Mouse (Mus musculus) heart, embryonic 14.5 days (tissue): ENCODE results near the gene Kcnk13. TPM values are rescaled to one million over a fixed set of nuclear protein-coding genes. Genes with fewer than 3 reads are reported as not detected.

Experiments
- ATAC-seq: fragments of 200-750 bp; cut with Nextera tagmentation; 2 replicates; pipeline ENCODE4 v1.8.0; 2017; ENCODE audit warnings: low read depth, moderate TSS enrichment; ENCODE audit not compliant: insufficient number of reproducible peaks, insufficient read depth, low FRiP score
- H3K27ac ChIP-seq, 2 experiments: fragments of 200-500 bp in 1 of 2; fragments of 300-500 bp in 1 of 2; sonication (generic) in 1 of 2; replicated peaks in 1 of 2; 2 replicates each; pipeline ENCODE4 v1.5.1; 2012 to 2014; ENCODE audit warnings: low read depth in 2 of 2, low read length in 2 of 2, control low read depth in 1 of 2, mild to moderate bottlenecking in 1 of 2, mixed read lengths in 1 of 2; ENCODE audit not compliant: control insufficient read depth in 1 of 2, insufficient read depth in 1 of 2
- H3K27me3 ChIP-seq: fragments of 300-500 bp; sonication (generic); 2 replicates; pipeline ENCODE4 v1.6.1; 2014; ENCODE audit warnings: mild to moderate bottlenecking, low read length, control low read depth; ENCODE audit not compliant: control insufficient read depth, insufficient read depth
- H3K36me3 ChIP-seq: fragments of 300-500 bp; sonication (generic); 2 replicates; pipeline ENCODE4 v1.6.1; 2014; ENCODE audit warnings: mild to moderate bottlenecking, control low read depth, low read length, mixed read lengths; ENCODE audit not compliant: control insufficient read depth, insufficient read depth
- H3K4me1 ChIP-seq, 2 experiments: fragments of 200-500 bp in 1 of 2; fragments of 300-500 bp in 1 of 2; sonication (generic) in 1 of 2; 2 replicates each; pipeline ENCODE4 v1.6.1; 2012 to 2014; ENCODE audit warnings: low read length in 2 of 2, control low read depth in 1 of 2, mixed read lengths in 1 of 2; ENCODE audit not compliant: control insufficient read depth in 2 of 2, insufficient read depth in 2 of 2
- H3K4me2 ChIP-seq: fragments of 300-500 bp; sonication (generic); 2 replicates; pipeline ENCODE4 v1.6.1; 2014; ENCODE audit warnings: mild to moderate bottlenecking, low read length
- H3K4me3 ChIP-seq, 2 experiments: fragments of 200-500 bp in 1 of 2; fragments of 300-500 bp in 1 of 2; sonication (generic) in 1 of 2; 2 replicates each; pipeline ENCODE4 v1.5.1; 2012 to 2014; ENCODE audit warnings: low read length in 2 of 2, mild to moderate bottlenecking in 2 of 2, control low read depth in 1 of 2, low read depth in 1 of 2, moderate library complexity in 1 of 2; ENCODE audit not compliant: control insufficient read depth in 1 of 2, insufficient read depth in 1 of 2
- H3K9ac ChIP-seq: fragments of 300-500 bp; sonication (generic); 2 replicates; pipeline ENCODE4 v1.6.1; 2014; ENCODE audit warnings: mild to moderate bottlenecking, low read length
- H3K9me3 ChIP-seq: fragments of 300-500 bp; sonication (generic); 2 replicates; pipeline ENCODE4 v1.6.1; 2016; ENCODE audit warnings: low read length, control low read depth; ENCODE audit not compliant: control insufficient read depth
- WGBS: fragments of 180-500 bp; shearing (Covaris S2); extraction: QIAGEN DNeasy Blood & Tissue Kit; methylation state at CpG from one replicate; pipeline ENCODE4 v1.1.7; 2014; 5-methylcytosine and 5-hydroxymethylcytosine counted together
- polyA plus RNA-seq: library from polyadenylated mRNA; unstranded; fragments of >200 nt; fragmentation: Nextera tagmentation; extraction: Ambion mirVana; gene quantifications from 2 replicates; pipeline ENCODE4 v1.2.1, GENCODE M21; 2014

Kcnk13 gene
- polyA plus RNA-seq, 1 experiment from 2014 or later, result 0.08 TPM

- H3K9ac ChIP-seq, result no peak overlapping the region
- no peaks in the 10 kb centered on the region for H3K27me3 ChIP-seq
- peaks cover 2% of the 10 kb centered on the region; the same call in 1 of the 2 replicates for H3K9me3 ChIP-seq
- no peaks in the 10 kb centered on the region for H3K4me1 ChIP-seq
- ATAC-seq, result no peak
- no peaks in the 10 kb centered on the region for H3K36me3 ChIP-seq
- H3K27ac ChIP-seq, result no peak overlapping the region
- H3K4me2 ChIP-seq, result no peak overlapping the region
- 29% methylated on average over 4 of the region's 4 CpGs for WGBS
- H3K4me3 ChIP-seq, result no peak overlapping the region
Measured at GRCm38 (mm10) chr12:100073201-100073672, 108.9 kb downstream of the Kcnk13 start.

GRCm38 (mm10) chr12:100075715-100076114, 111.4 kb downstream of the Kcnk13 start:
- Histone ChIP-seq H3K4me2 (no peak overlapping the region), H3K27ac (no peak overlapping the region), H3K4me1 (no peaks in the 10 kb centered on the region), H3K4me3 (no peak overlapping the region), H3K9me3 (peaks cover 2% of the 10 kb centered on the region; the same call in 1 of the 2 replicates), H3K27me3 (no peaks in the 10 kb centered on the region), H3K9ac (no peak overlapping the region), H3K36me3 (no peaks in the 10 kb centered on the region)
- no peak for ATAC-seq
- 72% methylated on average over 4 of the region's 4 CpGs for WGBS

- H3K4me1 ChIP-seq, result peaks cover 8 to 11% of the 10 kb centered on the region in 2 experiments
- H3K36me3 ChIP-seq, result no peaks in the 10 kb centered on the region
- no peaks in the 10 kb centered on the region for H3K27me3 ChIP-seq
- H3K4me2 ChIP-seq, result no peak overlapping the region
- WGBS, result 55% methylated on average over 8 of the region's 8 CpGs
- H3K27ac ChIP-seq, result no peak overlapping the region
- no peaks in the 10 kb centered on the region for H3K9me3 ChIP-seq
- no peak overlapping the region for H3K4me3 ChIP-seq
- no peak overlapping the region for H3K9ac ChIP-seq
- ATAC-seq, result no peak
Measured at GRCm38 (mm10) chr12:100079636-100080286, 115.5 kb downstream of the Kcnk13 start.

GRCm38 (mm10) chr12:100088026-100088425, 123.7 kb downstream of the Kcnk13 start:
- ATAC-seq, result no peak
- H3K4me2 ChIP-seq, result no peak overlapping the region

GRCm38 (mm10) chr12:100089265-100089664, 125.0 kb downstream of the Kcnk13 start:
- ATAC-seq, result no peak
- Histone ChIP-seq H3K27me3 (no peaks in the 10 kb centered on the region), H3K36me3 (no peaks in the 10 kb centered on the region), H3K9ac (no peak overlapping the region), H3K4me3 (no peak overlapping the region), H3K4me2 (no peak overlapping the region), H3K4me1 (peaks cover 4 to 5% of the 10 kb centered on the region in 2 experiments), H3K27ac (no peak overlapping the region), H3K9me3 (no peaks in the 10 kb centered on the region)
- 67% methylated on average over 5 of the region's 5 CpGs for WGBS

More at GRCm38 (mm10) chr12:100088026-100088425, 123.7 kb downstream of the Kcnk13 start:
- H3K4me1 ChIP-seq, result peaks cover 11% of the 10 kb centered on the region in 2 experiments
- no peak overlapping the region for H3K27ac ChIP-seq
- no peak overlapping the region for H3K9ac ChIP-seq
- H3K27me3 ChIP-seq, result no peaks in the 10 kb centered on the region
- H3K4me3 ChIP-seq, result no peak overlapping the region
- no peaks in the 10 kb centered on the region for H3K9me3 ChIP-seq
- H3K36me3 ChIP-seq, result no peaks in the 10 kb centered on the region
- 64% methylated on average over 3 of the region's 3 CpGs for WGBS

- Histone ChIP-seq H3K4me1 (no peaks in the 10 kb centered on the region), H3K27me3 (no peaks in the 10 kb centered on the region), H3K27ac (no peak overlapping the region), H3K36me3 (no peaks in the 10 kb centered on the region), H3K9me3 (no peaks in the 10 kb centered on the region), H3K4me2 (no peak overlapping the region), H3K9ac (no peak overlapping the region), H3K4me3 (no peak overlapping the region)
- no peak for ATAC-seq
- WGBS, result 75% methylated on average over 4 of the region's 4 CpGs
Measured at GRCm38 (mm10) chr12:100090750-100091149, 126.5 kb downstream of the Kcnk13 start.

- Histone ChIP-seq H3K9ac (no peak overlapping the region), H3K4me3 (no peak overlapping the region), H3K4me1 (no peaks in the 10 kb centered on the region), H3K27ac (no peak overlapping the region), H3K4me2 (no peak overlapping the region), H3K36me3 (no peaks in the 10 kb centered on the region), H3K9me3 (no peaks in the 10 kb centered on the region), H3K27me3 (no peaks in the 10 kb centered on the region)
- ATAC-seq, result no peak
- 83% methylated on average over 11 of the region's 11 CpGs for WGBS
Measured at GRCm38 (mm10) chr12:100093046-100093445, 128.7 kb downstream of the Kcnk13 start.
